Mouse (Mus musculus): ENCODE measurements around the gene Itih2. TPM values are rescaled to one million over a fixed set of nuclear protein-coding genes. Genes with fewer than 3 reads are reported as not detected.

The Itih2 gene
- total RNA-seq, 2 experiments from 2014 or later = 0.33 TPM

DNA sequence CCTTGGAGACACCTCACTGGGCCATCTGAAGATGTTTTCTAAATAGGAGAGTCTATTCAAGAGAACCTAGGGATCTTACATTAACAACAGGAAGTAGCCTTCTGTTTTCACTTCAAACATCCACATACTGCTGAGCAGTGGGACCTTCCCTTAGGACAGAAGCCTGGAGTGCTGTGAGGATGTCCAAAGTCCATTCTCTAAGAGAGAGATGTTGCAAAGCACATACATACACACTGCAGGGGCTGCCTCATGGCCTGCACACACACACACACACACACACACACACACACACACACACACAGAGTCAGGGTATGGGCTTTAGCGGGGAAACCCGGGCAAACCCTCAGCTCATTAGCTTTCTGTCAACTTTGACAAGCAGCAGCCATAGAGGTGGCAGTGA, 30.7 kb downstream of the Itih2 start:
- H3K4me3 ChIP-seq = no peak overlapping the region
- no peak for TF ChIP-seq CTCF (IDR thresholded peaks at IDR 0.05)
- intact Hi-C loops (cut with DNase I) = loop anchor here (2.0 kb wide), 1 partner anchor 42 kb away; no protein-coding TSS in a partner anchor
- no peak overlapping the region for H3K27ac ChIP-seq
- no peak for DNase-seq

DNA sequence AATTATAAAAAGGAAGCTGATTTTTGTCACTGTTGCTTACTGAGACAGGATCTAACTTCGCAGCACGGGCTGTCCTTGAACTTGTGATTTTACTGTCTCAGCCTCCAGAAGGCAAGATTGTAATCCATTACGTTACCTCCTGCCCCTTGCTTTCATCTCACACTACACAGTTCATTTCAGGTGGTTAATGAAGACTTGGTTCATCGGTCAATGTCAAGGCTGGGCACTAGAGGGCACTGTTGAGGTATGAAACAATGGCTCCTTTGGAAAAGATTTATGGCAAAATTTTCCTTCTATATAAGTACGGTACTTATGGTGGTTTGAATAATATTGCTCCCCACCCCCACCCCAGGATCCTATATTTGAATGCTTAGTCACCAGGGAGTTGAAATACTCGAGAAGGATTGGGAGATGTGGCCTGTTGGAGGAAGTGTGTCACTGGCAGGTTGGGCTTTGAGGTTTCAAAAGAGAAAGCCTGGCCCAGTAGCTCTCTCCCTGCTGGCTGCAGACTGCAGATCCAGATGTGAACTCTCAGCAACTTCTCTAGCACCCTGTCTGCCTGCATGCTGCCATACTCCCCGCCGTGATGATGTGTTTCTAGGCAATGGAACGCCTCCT, 32.5 kb downstream of the Itih2 start:
- peak; percentile 38 for DNase-seq
- no peak overlapping the region for H3K4me3 ChIP-seq
- H3K27ac ChIP-seq = no peak overlapping the region
- TF ChIP-seq CTCF (IDR thresholded peaks at IDR 0.05) = peak; percentile 78
- intact Hi-C loops (cut with DNase I) = no loop called here

DNA sequence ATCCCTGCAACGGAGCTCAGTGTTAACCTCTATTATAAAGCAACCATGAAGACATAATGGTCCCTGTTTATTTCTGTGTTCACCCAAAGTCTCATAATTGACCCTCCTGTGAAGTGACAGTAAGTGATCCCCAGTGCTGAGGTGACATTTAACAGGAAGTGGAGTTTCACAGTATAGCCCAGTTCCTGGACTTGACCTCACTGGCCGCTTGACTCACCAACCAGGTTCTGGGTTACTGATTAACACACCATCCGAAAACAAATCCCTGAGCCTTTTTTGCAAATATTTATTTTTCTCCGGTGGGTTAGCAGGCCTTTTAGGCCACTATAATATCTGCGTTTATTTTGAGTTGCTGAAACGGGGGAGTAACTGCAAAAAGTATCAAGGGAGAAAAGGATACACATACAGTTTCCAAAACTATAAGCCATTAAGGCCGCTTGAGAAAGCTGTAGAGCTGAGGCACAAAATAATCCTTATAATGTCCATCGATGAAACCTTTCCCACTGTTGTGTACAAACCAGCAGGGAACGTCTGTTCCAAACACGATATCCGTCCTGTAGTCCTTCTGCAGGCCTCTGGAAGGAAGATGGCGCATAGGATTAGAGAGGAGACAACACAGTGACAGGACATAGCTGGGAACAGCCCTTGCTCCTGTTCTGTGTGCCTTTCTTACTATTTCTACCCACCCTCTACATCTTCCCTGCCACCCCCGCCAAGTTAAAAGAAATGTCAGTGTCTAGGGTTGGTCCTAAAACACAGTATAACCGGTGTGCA, 36.7 kb downstream of the Itih2 start:
- no peak for TF ChIP-seq CTCF (IDR thresholded peaks at IDR 0.05)
- intact Hi-C loops (cut with DNase I) = no loop called here
- Histone ChIP-seq H3K27ac (no peak overlapping the region), H3K4me3 (no peak overlapping the region)
- DNase-seq = no peak

DNA sequence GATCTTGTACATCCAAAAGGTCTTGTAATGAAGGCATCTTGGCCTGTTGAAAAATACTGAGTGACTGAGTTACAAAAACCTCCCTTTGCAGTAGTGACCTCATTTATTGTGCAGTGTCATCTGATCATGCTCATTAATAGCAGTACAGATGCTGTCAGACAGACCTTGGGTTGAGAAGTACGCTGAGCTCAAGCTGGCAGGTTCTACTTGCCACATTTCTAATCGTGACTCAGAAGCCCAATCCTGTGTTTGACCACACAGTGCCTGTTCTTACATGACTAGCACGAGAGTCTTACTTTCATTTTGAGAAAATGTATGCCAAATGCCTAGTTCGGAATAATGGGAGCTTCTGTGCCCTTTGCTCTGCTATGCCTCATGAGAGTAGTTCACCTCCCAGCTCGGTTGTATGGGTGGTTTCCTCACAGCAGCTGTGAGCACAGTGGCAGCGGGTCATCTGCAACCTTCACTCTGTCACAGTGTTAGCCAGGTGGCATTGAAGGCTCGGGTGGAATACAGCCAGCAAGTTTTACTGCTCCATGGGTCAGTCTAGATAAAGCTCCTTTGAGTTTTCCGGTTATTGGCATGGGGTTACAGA, 43.8 kb downstream of the Itih2 start:
- intact Hi-C loops (cut with DNase I) = no loop called here
- DNase-seq = no peak
- TF ChIP-seq CTCF (IDR thresholded peaks at IDR 0.05) = no peak

DNA sequence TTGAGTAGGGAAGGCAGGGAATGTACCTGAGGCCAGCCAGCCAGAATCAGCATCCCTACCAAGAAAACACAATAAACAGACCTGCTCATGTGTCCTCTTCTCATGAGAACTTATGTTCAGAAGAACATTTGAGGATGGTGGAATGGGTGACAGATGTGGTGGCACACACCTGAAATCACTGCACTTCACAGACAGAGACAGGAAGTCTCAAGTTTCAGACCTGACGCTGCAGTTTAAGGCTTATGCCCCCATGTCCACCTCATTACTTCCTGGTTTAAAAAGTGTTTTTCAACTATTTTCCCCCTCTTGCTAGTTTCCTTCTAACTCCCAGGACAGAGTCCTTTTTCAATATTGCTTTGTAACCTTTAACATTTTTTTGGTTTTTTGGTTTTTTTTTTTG, 48.5 kb downstream of the Itih2 start:
- DNase-seq = no peak
- intact Hi-C loops (cut with DNase I) = no loop called here
- no peak for TF ChIP-seq CTCF (IDR thresholded peaks at IDR 0.05)

More for the DNA sequence above, 43.8 kb downstream of the Itih2 start:
- Histone ChIP-seq H3K4me3 (peak overlapping the region; percentile 54), H3K27ac (peak overlapping the region; percentile 78)

DNA sequence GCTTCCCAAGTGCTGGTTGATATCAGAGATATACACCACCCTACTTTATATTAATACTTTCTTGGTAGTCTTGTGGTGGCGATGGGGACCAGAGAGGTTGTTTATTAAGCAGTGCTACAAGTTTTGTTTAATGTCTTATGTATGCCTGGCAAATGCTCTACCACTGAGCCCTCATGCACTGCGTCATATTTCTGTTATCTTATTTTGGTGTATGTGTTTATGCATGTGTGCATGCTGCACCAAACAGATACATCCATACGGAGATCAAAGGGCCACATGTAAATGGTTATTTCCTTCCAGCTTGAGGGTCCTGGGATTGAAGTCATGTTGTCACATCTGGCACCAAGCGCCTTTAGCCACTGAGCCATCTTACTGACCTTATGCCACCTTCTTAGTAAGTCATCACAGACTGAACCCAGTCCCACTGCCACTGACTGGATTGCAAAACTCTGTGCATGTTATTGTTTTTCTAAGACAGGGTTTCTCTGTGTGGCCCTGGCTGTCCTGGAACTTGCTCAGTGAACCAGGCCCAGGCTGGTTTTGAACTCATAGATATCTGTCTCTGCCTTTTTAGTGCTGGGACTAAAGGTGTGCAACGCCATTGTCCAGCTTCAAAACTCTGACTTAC, 49.6 kb downstream of the Itih2 start:
- Histone ChIP-seq H3K4me3 (peak overlapping the region; percentile 96), H3K27ac (no peak overlapping the region)
- intact Hi-C loops (cut with DNase I) = no loop called here
- TF ChIP-seq CTCF (IDR thresholded peaks at IDR 0.05) = no peak
- DNase-seq = no peak

More for the DNA sequence above, 48.5 kb downstream of the Itih2 start:
- no peak overlapping the region for H3K27ac ChIP-seq
- H3K4me3 ChIP-seq = no peak overlapping the region

DNA sequence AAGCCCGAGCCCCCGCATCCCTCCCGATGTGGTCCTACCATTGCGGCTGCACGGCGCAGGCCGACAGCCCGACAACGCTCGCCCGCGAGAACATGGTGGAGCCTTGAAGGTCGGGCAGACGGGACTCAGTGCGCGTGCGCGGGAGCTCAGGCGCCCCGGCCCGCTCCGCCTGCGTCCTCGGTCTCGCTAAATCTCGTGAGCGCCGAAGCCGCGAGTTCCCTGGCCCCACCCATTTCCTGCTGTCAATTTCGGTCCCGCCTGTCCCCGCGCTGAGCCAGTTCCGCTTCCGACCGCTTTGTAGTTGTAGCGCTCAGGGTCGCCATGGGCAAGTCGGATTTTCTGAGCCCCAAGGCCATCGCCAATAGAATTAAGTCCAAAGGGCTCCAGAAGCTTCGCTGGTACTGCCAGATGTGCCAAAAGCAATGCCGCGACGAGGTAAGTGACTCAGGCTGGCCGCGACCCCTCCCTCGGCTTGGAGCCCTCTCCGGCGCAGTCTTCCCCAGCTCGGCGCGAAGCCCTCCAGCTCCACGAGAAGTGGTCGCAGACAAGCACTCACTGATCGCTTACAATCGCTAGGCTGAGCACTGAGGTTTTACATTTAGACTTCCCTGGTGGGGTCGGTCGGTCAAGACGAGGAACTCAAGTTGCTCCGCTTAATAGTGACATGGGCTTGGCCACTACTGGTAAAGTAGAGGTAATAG, 50.7 kb downstream of the Itih2 start, which contains the start of the genes Atp5c1 and Kin:
Gene Atp5c1, minus strand, starts transcription at position 201 of the 701 bp plus-strand sequence.
Gene Kin, plus strand, starts transcription at position 284 of the 701 bp plus-strand sequence.
- intact Hi-C loops (cut with DNase I) = no loop called here
- TF ChIP-seq CTCF (IDR thresholded peaks at IDR 0.05) = peak; percentile 57
- peak; percentile 98 for DNase-seq

DNA sequence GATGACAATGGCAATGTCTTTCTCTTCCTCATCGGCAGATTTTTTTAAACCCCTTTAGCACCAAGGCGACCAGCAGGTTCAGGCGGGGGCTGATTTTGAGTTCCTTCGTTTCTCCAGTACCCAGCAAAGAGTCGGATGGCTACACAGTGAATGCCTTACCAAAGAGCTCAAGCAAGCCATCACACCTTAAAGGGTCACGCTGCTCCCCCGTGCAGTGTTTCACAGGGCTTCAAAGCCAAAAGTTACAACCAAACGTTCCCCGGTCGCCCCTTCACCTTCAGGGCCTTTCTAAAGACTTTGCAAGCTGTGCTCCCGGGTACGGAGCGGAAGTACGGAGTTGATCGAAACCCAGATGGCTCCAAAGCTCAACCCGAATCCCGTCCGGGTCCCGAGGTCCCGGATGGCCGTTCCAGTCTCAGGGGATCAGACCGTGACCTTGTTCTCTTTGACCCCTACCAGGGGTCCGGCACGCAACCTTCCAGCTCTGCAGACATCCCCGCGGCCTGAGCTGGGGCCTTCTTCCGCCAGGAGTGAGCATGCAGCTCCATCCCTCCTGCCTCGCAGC, 51.4 kb downstream of the Itih2 start:
- H3K27ac ChIP-seq = peak overlapping the region; percentile 100
- intact Hi-C loops (cut with DNase I) = no loop called here
- TF ChIP-seq CTCF (IDR thresholded peaks at IDR 0.05) = no peak
- no peak for DNase-seq
- H3K4me3 ChIP-seq = peak overlapping the region; percentile 96

More for the DNA sequence above, 50.7 kb downstream of the Itih2 start, which contains the start of the genes Atp5c1 and Kin:
- Histone ChIP-seq H3K27ac (peak within 1 kb of the TSS; percentile 100), H3K4me3 (peak within 1 kb of the TSS; percentile 96)

DNA sequence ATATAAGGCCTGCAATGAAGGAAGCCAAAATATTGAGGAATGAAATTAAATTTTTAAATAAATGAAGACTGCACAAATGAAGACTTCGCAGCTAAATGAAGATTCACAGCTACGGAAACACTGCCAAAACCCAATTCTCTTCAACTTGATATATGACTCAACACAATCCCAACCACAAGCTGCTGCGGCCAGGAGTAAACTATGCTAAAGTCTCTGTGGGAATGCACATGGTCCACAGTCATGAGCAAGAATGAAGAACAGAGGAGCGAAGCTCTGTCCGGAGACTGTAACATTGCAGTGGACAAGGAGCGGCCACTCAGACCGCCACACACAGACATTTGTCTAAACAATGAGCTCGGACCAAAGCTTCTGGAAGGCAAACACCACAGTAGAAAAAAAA, 54.5 kb downstream of the Itih2 start:
- DNase-seq = no peak
- Histone ChIP-seq H3K4me3 (peak overlapping the region; percentile 96), H3K27ac (peak overlapping the region; percentile 20; the same call in 1 of the 2 replicates)
- intact Hi-C loops (cut with DNase I) = no loop called here
- TF ChIP-seq CTCF (IDR thresholded peaks at IDR 0.05) = no peak

DNA sequence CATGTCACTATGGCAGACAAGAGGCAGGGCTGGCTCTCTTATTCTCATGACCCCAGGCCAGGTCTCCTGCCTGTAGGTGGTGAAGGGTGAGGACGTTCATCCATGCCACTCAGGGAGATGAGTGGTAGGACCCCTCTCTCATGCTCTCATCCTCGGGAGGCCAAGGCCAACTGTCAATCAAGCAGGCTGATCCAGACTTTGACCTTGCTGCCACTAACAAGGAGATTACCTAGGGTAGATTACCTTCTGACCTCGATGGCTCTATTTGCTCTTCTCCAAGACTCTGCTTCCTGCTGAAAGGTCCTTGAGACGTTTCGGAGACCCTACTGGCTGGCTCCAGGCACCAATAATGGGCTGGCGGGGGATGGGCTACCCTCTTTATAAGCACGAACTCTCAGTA, 56.7 kb downstream of the Itih2 start:
- intact Hi-C loops (cut with DNase I) = no loop called here
- Histone ChIP-seq H3K27ac (peak overlapping the region; percentile 8; the same call in 1 of the 2 replicates), H3K4me3 (peak overlapping the region; percentile 35)
- no peak for TF ChIP-seq CTCF (IDR thresholded peaks at IDR 0.05)
- no peak for DNase-seq

DNA sequence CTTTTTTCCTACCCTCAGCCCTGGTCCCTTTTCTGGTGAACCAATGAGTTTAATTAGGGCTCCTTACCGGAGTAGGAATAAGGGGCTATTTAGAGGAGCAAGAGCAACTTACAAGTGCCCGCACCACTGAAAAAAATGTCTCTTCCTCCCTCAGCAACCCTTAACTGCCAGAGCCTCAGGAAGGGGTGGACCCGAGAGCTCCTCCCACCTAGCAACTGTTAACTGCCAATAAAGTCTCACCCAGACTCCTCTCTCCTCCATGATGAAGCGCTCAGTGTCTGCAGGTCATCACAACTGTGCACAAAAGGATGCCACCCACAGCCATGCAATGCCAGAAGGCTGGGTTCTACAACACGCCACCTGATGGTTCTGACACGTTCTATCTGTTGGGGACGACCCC, 59.4 kb downstream of the Itih2 start:
- no peak for DNase-seq
- Histone ChIP-seq H3K27ac (no peak overlapping the region), H3K4me3 (no peak overlapping the region)
- no peak for TF ChIP-seq CTCF (IDR thresholded peaks at IDR 0.05)
- intact Hi-C loops (cut with DNase I) = no loop called here

DNA sequence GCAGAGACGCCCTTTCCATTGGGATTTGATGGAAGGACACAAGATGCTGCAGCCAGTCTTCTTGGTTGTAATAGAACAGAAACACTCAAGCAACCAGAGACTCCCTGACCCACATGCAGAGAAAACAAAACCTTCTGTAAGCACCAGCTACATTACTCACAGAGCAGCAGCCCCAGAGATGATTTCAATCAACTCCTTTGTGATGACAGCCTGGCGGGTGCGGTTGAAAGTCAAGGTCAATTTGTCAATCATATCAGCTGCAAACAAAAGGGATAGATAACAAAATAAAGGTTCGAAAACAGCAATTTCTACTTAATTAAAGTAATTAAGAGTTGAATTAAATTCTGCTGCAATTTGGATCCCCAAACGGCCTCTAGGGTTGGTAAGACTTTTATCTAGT, 72.4 kb downstream of the Itih2 start:
- intact Hi-C loops (cut with DNase I) = no loop called here
- H3K27ac ChIP-seq = no peak overlapping the region
- DNase-seq = no peak
- TF ChIP-seq CTCF (IDR thresholded peaks at IDR 0.05) = no peak
- no peak overlapping the region for H3K4me3 ChIP-seq

All from gastrocnemius, adult 2 months (tissue).